Mouse (Mus musculus): ENCODE data around the gene Sct.

Gene Sct

DNA sequence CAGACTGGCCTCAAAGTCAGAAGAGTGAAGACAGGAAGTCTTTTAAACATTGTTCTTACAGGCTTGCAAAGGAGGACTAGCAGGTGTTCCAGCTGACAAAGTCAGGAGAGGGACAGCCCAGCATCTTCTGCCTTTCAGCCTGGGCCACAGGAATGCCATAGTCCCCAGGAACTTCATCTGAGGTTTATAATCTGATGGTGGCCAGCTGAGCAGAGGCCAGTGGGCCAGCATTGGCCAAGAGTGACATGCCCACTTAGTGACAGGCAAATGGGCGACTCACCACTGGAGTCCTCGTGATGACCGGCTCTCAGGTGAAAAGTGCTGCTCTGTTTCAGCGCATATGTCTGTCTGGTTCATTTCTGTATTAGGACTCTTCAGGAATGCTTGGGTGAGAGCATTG is 48.4 kb downstream of the Sct start:
- no peak for DNase-seq (ENCODE audit: low spot score)

- DNase-seq (ENCODE audit: low spot score), result no peak
These were observed 49.2 kb downstream of the Sct start for GRCm38 (mm10) chr7:141229702-141230101.
